Mouse (Mus musculus) layer of hippocampus, adult 2 months (tissue): ENCODE measurements around the gene Ralgapa1. TPM values are rescaled to one million over a fixed set of nuclear protein-coding genes. Genes with fewer than 3 reads are reported as not detected.
A peak's percentile ranks its signal among the peaks of the same experiment; 100 is the strongest.
"Not testable (repeated sequence)": the region's sequence is repeated elsewhere in the genome, so short reads cannot be mapped to it uniquely, and the experiment has no call there.

Experiments
- DNase-seq, 2 experiments: peaks; one replicate each; pipeline ENCODE4 v3.0.0; 2022; ENCODE audit warnings: low spot score in 2 of 2
- H3K27ac ChIP-seq: fragments of 200-600 bp; 2 replicates; pipeline ENCODE4 v1.8.1; 2022
- H3K4me3 ChIP-seq: fragments of 200-600 bp; 2 replicates; pipeline ENCODE4 v1.8.1; 2022; ENCODE audit warnings: mild to moderate bottlenecking
- CTCF ChIP-seq: fragments of 200-600 bp; conservative IDR thresholded peaks from 2 replicates; pipeline ENCODE4 v1.8.1; 2022; ENCODE audit warnings: antibody characterized with exemption, mild to moderate bottlenecking, moderate library complexity
- total RNA-seq, 2 experiments: library from RNA; stranded (reverse); gene quantifications; 2 replicates each; pipeline ENCODE4 v1.2.3; 2021

Gene Ralgapa1
- total RNA-seq, 2 experiments from 2014 or later, result 127 to 135 TPM

- DNase-seq, result no peak
- no peak overlapping the region for H3K27ac ChIP-seq
- TF ChIP-seq CTCF, result no peak
- H3K4me3 ChIP-seq, result no peak overlapping the region
These were observed 38.3 kb downstream of the Ralgapa1 start for GRCm38 (mm10) chr12:55782662-55783061.

GRCm38 (mm10) chr12:55778301-55778700 is 42.7 kb downstream of the Ralgapa1 start:
- no peak overlapping the region for H3K27ac ChIP-seq
- peak; percentile 82 for TF ChIP-seq CTCF
- no peak overlapping the region for H3K4me3 ChIP-seq
- DNase-seq, result no peak

GRCm38 (mm10) chr12:55777356-55777755 is 43.6 kb downstream of the Ralgapa1 start:
- Histone ChIP-seq H3K27ac (no peak overlapping the region), H3K4me3 (no peak overlapping the region)
- no peak for DNase-seq
- no peak for TF ChIP-seq CTCF

GRCm38 (mm10) chr12:55774316-55774715 is 46.7 kb downstream of the Ralgapa1 start:
- no peak for TF ChIP-seq CTCF
- H3K27ac ChIP-seq, result no peak overlapping the region
- no peak overlapping the region for H3K4me3 ChIP-seq
- no peak for DNase-seq

- TF ChIP-seq CTCF, result peak; percentile 90
- no peak for DNase-seq
These were observed 100.6 kb downstream of the Ralgapa1 start for GRCm38 (mm10) chr12:55720319-55720718.

GRCm38 (mm10) chr12:55705881-55706280 is 115.1 kb downstream of the Ralgapa1 start:
- TF ChIP-seq CTCF, result no peak
- no peak for DNase-seq
- Histone ChIP-seq H3K27ac (no peak overlapping the region), H3K4me3 (no peak overlapping the region)

More at GRCm38 (mm10) chr12:55720319-55720718, 100.6 kb downstream of the Ralgapa1 start:
- Histone ChIP-seq H3K4me3 (no peak overlapping the region), H3K27ac (no peak overlapping the region)

GRCm38 (mm10) chr12:55666699-55667098 is 154.3 kb downstream of the Ralgapa1 start:
- DNase-seq, result peak; percentile 10 to 17
- Histone ChIP-seq H3K4me3 (no peak overlapping the region), H3K27ac (peak overlapping the region; percentile 67)
- peak; percentile 43 for TF ChIP-seq CTCF

GRCm38 (mm10) chr12:55663194-55663593 is 157.8 kb downstream of the Ralgapa1 start:
- H3K4me3 ChIP-seq, DNase-seq, H3K27ac ChIP-seq: not testable (repeated sequence)

GRCm38 (mm10) chr12:55648011-55648525 is 172.9 kb downstream of the Ralgapa1 start:
- DNase-seq, result no peak
- no peak for TF ChIP-seq CTCF
- H3K27ac ChIP-seq, result no peak overlapping the region

GRCm38 (mm10) chr12:55626711-55627110 is 194.3 kb downstream of the Ralgapa1 start:
- Histone ChIP-seq H3K27ac (no peak overlapping the region), H3K4me3 (no peak overlapping the region)
- peak; percentile 63 for TF ChIP-seq CTCF
- DNase-seq, result no peak

More at GRCm38 (mm10) chr12:55648011-55648525, 172.9 kb downstream of the Ralgapa1 start:
- H3K4me3 ChIP-seq, result no peak overlapping the region

GRCm38 (mm10) chr12:55623254-55623653 is 197.7 kb downstream of the Ralgapa1 start:
- H3K4me3 ChIP-seq, result no peak overlapping the region
- TF ChIP-seq CTCF, result no peak
- no peak for DNase-seq
- H3K27ac ChIP-seq, result peak overlapping the region; percentile 50; the same call in 1 of the 2 replicates

GRCm38 (mm10) chr12:55622615-55623245 is 198.2 kb downstream of the Ralgapa1 start:
- no peak for TF ChIP-seq CTCF
- peak; percentile 36 to 45 for DNase-seq
- H3K4me3 ChIP-seq, result no peak overlapping the region
- peak overlapping the region; percentile 50 for H3K27ac ChIP-seq

- TF ChIP-seq CTCF, result no peak
- peak; percentile 23 to 41 for DNase-seq
- Histone ChIP-seq H3K4me3 (no peak overlapping the region), H3K27ac (no peak overlapping the region)
These were observed 200.6 kb downstream of the Ralgapa1 start for GRCm38 (mm10) chr12:55620321-55620720.

GRCm38 (mm10) chr12:55610812-55611211 is 210.2 kb downstream of the Ralgapa1 start:
- no peak for TF ChIP-seq CTCF
- Histone ChIP-seq H3K4me3 (no peak overlapping the region), H3K27ac (no peak overlapping the region)
- DNase-seq, result no peak

- no peak overlapping the region for H3K27ac ChIP-seq
- TF ChIP-seq CTCF, result no peak
- no peak for DNase-seq
- H3K4me3 ChIP-seq, result no peak overlapping the region
These were observed 213.1 kb downstream of the Ralgapa1 start for GRCm38 (mm10) chr12:55607902-55608301.
